Mouse (Mus musculus): Measurements from ENCODE around the gene Plekhg4.

DNA sequence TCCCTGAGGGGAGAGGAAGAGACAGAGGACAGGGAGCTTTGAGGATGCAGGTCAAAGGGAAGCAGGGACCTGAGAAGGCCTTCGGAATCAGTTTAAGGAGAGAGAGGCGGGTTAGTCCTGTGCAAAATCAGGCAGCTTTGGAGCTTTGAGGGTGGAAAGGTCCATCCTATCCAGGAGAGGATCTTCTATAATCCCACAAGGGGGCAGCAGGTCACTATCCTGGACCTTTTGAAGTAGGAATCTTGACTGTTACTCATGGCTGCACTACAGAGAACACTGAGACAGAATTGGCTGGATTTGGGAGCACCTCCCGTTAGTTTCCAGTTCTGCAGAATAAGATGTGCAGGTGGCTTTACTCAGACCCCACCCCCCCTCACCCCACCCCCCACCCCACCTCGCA, 13.4 kb upstream of the Plekhg4 start:
- TF ChIP-seq CEBPB (IDR thresholded peaks at IDR 0.05; ENCODE audit: low read depth) (no peak), MYOG (IDR thresholded peaks at IDR 0.05; ENCODE audit: control insufficient read depth, extremely low read depth, insufficient read length) (no peak), CTCF (IDR thresholded peaks at IDR 0.05; ENCODE audit: control insufficient read depth, insufficient read depth, insufficient read length) (peak; percentile 39), MAX (IDR thresholded peaks at IDR 0.05) (no peak), USF1 (IDR thresholded peaks at IDR 0.05; ENCODE audit: low read depth) (no peak), MYOD1 (IDR thresholded peaks at IDR 0.05; ENCODE audit: control insufficient read depth, insufficient read length, low read depth) (no peak), FOSL1 (IDR thresholded peaks at IDR 0.05; ENCODE audit: insufficient read depth, low read length, poor library complexity, severe bottlenecking) (no peak)
